Mouse (Mus musculus) megakaryocyte, embryonic 14.5 days (primary cell): ENCODE measurements at regions not wholly inside any gene's neighbourhood (a gene's known extent, or its start where the extent isn't known, plus 50 kb on each side); places are given as distances from the start of the nearest gene placed in this dataset.

ENCODE experiments used
- FLI1 ChIP-seq: IDR thresholded peaks from 2 replicates; pipeline ENCODE4 v1.6.1; 2012; ENCODE audit warnings: low read length, inconsistent platforms, mixed read lengths
- GATA1 ChIP-seq: IDR thresholded peaks from 3 replicates; pipeline ENCODE4 v1.6.1; 2012; ENCODE audit warnings: mixed read lengths, low read length, inconsistent platforms, borderline replicate concordance

DNA sequence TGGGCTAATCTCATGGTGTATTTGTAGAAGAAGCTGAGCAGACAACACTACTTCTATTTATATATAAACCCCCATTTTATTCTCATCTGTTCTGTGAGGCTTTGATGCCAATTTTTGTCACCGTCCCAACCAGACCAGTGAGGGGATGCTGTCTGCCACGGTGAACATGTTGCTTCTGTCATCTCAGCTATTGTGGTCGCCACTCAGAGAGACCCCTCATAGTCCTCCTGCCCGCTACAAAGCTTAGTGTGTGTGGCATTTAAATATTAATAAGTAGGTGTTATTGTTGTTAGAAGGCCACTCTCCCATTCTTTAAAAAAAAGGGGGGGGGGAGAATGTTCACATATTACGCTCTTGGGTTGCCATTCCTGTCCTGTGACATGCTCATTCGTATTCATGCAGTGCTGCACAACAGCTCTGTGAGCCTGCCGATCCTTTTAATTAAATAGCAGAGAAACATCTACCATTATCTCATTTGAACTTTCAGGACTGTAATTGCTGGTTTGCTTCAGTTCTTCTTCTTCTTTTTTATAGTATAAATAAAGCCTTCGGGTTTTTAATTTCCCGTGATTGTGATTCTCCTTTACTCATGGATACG is 161.4 kb downstream of the Enc1 start:
- TF ChIP-seq GATA1 (no peak), FLI1 (no peak)
